Mouse (Mus musculus): ENCODE measurements around the gene Crispld2. TPM values are rescaled to one million over a fixed set of nuclear protein-coding genes. Genes with fewer than 3 reads are reported as not detected.

Crispld2 gene
- total and polyA plus RNA-seq, 3 experiments = not detected

DNA sequence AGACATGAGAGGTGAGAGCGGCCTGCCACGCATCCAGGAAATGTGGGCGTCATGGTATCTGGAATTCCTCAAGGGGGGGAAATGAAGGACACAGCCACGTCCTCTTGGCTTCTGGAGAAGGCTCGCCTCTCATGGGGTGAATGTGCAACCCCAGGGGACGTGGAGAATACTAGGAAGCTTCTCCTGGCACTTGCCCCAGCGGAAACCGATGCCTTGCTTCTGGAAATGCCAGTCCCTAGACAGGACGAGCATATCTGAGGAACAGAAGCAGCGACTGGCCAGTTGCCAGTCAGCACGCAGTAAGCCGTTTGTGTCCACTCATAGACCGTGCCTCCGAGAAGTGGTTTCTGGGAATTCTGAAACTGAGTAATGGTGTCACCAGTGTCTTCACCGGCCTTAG is 45.0 kb downstream of the Crispld2 start:
- H3K36me3 ChIP-seq (replicated peaks in 1 of 2; ENCODE audit: control insufficient read depth in 1 of 2, insufficient read depth in 1 of 2, low read length in 1 of 2) = no peaks in the 10 kb centered on the region
- no peak for TF ChIP-seq MAZ (IDR thresholded peaks at IDR 0.05; ENCODE audit: low read depth, low read length)
- no peak for TF ChIP-seq UBTF (IDR thresholded peaks at IDR 0.05; ENCODE audit: low read depth, low read length)
- TF ChIP-seq HCFC1 (IDR thresholded peaks at IDR 0.05; ENCODE audit: low read depth, low read length) = no peak
- no peak for TF ChIP-seq ZC3H11A (IDR thresholded peaks at IDR 0.05; ENCODE audit: low read depth, low read length)
- TF ChIP-seq ZKSCAN1 (IDR thresholded peaks at IDR 0.05; ENCODE audit: borderline replicate concordance, low read depth, low read length) = no peak
- no peak for TF ChIP-seq RAD21 (IDR thresholded peaks at IDR 0.05; ENCODE audit: low read depth, low read length)
- TF ChIP-seq SMC3 (IDR thresholded peaks at IDR 0.05; ENCODE audit: low read depth, low read length) = no peak
- no peak for TF ChIP-seq CHD1 (IDR thresholded peaks at IDR 0.05; ENCODE audit: low read depth, low read length)
- no peak for TF ChIP-seq E2F4 (IDR thresholded peaks at IDR 0.05; ENCODE audit: insufficient replicate concordance, low read depth, low read length)
- TF ChIP-seq ZNF384 (IDR thresholded peaks at IDR 0.05; ENCODE audit: low read depth, low read length) = no peak
- no peak overlapping the region for H3K4me3 ChIP-seq (replicated peaks in 1 of 3; ENCODE audit: low read depth in 2 of 3, low read length in 2 of 3, poor library complexity in 1 of 3)
- peaks cover 3 to 5% of the 10 kb centered on the region in 2 experiments; a peak in 1 of 4 replicates for H3K4me1 ChIP-seq (ENCODE audit: control insufficient read depth in 1 of 2, insufficient read depth in 2 of 2)
- no peak overlapping the region for H3K4me2 ChIP-seq (ENCODE audit: insufficient read depth, low read depth, poor library complexity, severe bottlenecking)
- peaks cover 51% of the 10 kb centered on the region for H3K27me3 ChIP-seq (replicated peaks)
- H3K79me2 ChIP-seq (replicated peaks; ENCODE audit: control insufficient read depth, extremely low read depth, insufficient read depth, poor library complexity, severe bottlenecking) = no peaks in the 10 kb centered on the region
- no peak overlapping the region for H3K9ac ChIP-seq (ENCODE audit: insufficient read depth, low read depth)
- DNase-seq (ENCODE audit: extremely low read depth) = no peak
- H3K27ac ChIP-seq (ENCODE audit: insufficient read depth, low read depth) = no peak overlapping the region
- dilution Hi-C loops (cut with MboI; ENCODE audit: extremely low pct_ligation_motif_present, extremely low pct_unique_long_range_greater_than_20kb, low sequenced_read_pairs) (no loop called here), in situ Hi-C loops (cut with MboI; ENCODE audit: low pct_ligation_motif_present, low pct_unique_long_range_greater_than_20kb, low sequenced_read_pairs) (no loop called here)
- no peaks in the 10 kb centered on the region for H3K9me3 ChIP-seq (replicated peaks; ENCODE audit: low read length)

DNA sequence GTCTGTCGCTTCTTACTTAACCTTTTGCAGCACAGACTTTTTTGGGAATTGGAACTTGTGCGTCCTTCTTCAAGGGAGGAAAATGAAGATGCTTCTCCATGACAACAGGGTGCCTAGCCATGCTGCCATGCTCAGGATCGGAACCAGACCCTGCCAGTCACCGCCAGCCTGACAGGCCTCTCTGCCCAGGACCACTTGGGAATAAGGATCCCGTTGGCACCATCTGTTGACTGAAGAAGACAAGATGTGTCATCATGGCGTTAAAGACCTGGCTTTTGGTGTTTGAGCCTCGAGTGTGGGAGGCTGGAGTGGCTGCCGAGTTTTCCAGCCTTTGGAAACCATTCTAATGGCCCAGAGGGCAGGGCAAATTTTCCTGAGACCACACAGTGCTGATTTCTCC is 45.4 kb downstream of the Crispld2 start:
- no peak for DNase-seq (ENCODE audit: extremely low read depth)
- no peak overlapping the region for H3K4me2 ChIP-seq (ENCODE audit: insufficient read depth, low read depth, poor library complexity, severe bottlenecking)
- H3K4me1 ChIP-seq (ENCODE audit: control insufficient read depth in 1 of 2, insufficient read depth in 2 of 2) = peaks cover 3 to 5% of the 10 kb centered on the region in 2 experiments; a peak in 1 of 4 replicates
- no peaks in the 10 kb centered on the region for H3K79me2 ChIP-seq (replicated peaks; ENCODE audit: control insufficient read depth, extremely low read depth, insufficient read depth, poor library complexity, severe bottlenecking)
- H3K9me3 ChIP-seq (replicated peaks; ENCODE audit: low read length) = no peaks in the 10 kb centered on the region
- H3K27ac ChIP-seq (ENCODE audit: insufficient read depth, low read depth) = no peak overlapping the region
- dilution Hi-C loops (cut with MboI; ENCODE audit: extremely low pct_ligation_motif_present, extremely low pct_unique_long_range_greater_than_20kb, low sequenced_read_pairs) (no loop called here), in situ Hi-C loops (cut with MboI; ENCODE audit: low pct_ligation_motif_present, low pct_unique_long_range_greater_than_20kb, low sequenced_read_pairs) (no loop called here)
- TF ChIP-seq UBTF (IDR thresholded peaks at IDR 0.05; ENCODE audit: low read depth, low read length) (no peak), MXI1 (IDR thresholded peaks at IDR 0.05; ENCODE audit: low read depth, low read length) (no peak), ZC3H11A (IDR thresholded peaks at IDR 0.05; ENCODE audit: low read depth, low read length) (no peak), RCOR1 (conservative IDR thresholded peaks at IDR 0.05; ENCODE audit: low read depth, low read length) (no peak), SMC3 (IDR thresholded peaks at IDR 0.05; ENCODE audit: low read depth, low read length) (no peak), POLR2AphosphoS2 (IDR thresholded peaks at IDR 0.05; ENCODE audit: low read depth, low read length) (no peak), BHLHE40 (IDR thresholded peaks at IDR 0.05; ENCODE audit: low read depth, low read length) (no peak), CTCF (conservative IDR thresholded peaks at IDR 0.05 in 1 of 2, IDR thresholded peaks at IDR 0.05 in 1 of 2; ENCODE audit: low read depth in 2 of 2, low read length in 2 of 2) (no peak), ETS1 (conservative IDR thresholded peaks at IDR 0.05; ENCODE audit: low read depth, low read length) (no peak), JUN (IDR thresholded peaks at IDR 0.05; ENCODE audit: insufficient read depth, low read depth, low read length) (no peak), KAT2A (IDR thresholded peaks at IDR 0.05; ENCODE audit: insufficient replicate concordance, low read length) (no peak), HCFC1 (IDR thresholded peaks at IDR 0.05; ENCODE audit: low read depth, low read length) (no peak)
- no peak overlapping the region for H3K4me3 ChIP-seq (replicated peaks in 1 of 3; ENCODE audit: low read depth in 2 of 3, low read length in 2 of 3, poor library complexity in 1 of 3)
- no peaks in the 10 kb centered on the region for H3K36me3 ChIP-seq (replicated peaks in 1 of 2; ENCODE audit: control insufficient read depth in 1 of 2, insufficient read depth in 1 of 2, low read length in 1 of 2)
- no peak overlapping the region for H3K9ac ChIP-seq (ENCODE audit: insufficient read depth, low read depth)
- H3K27me3 ChIP-seq (replicated peaks) = peaks cover 54% of the 10 kb centered on the region
